Mouse (Mus musculus): Measurements from ENCODE around the gene Bach2.

The Bach2 gene

DNA sequence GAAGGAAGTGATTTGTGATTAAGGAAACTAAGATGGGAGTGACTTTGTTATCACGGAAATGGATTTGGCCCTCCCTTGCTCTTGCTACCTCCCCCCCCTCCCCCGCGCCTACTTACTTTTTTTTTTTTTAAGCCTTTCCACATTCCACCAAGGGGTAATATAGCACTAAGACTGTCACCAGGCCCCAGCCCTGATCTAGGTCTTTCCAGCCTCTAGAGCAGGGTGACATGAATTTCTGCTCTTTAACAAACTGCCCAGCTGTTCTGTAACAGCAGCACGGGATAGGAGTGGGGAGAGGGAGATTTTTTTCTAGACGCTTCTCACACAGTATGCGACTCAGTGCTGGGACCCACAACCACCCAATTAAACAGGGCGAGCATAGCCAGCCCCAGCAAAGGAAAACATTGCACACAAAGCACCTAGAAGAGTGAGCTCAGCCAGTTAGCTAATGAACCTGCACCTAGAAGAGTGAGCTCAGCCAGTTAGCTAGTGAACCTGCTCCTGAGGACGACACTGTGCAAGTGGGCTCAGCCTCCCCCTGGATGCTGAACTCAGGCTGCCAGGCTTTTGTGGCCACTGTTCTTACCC, 10.5 kb upstream of the Bach2 start:
- DNase-seq, result no peak

DNA sequence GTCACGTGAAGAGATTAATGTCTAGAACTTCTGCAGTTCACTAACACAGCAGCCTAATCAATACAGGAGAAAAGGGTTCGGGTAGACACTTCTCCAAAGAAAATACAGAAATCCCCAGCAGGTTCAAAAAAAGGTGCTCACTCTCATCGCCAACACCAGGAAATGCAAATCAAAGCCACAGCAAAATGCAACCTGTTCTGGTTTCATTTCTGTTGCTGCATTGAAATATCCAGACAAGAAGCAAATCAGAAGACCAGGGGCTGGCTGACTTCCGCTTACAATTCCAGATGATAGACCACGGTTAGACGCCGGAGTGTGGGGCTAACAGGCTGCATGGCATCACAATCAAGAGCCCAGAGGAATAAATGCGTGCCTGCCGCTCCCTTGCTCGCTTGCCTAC, 9.3 kb upstream of the Bach2 start:
- DNase-seq, result no peak

DNA sequence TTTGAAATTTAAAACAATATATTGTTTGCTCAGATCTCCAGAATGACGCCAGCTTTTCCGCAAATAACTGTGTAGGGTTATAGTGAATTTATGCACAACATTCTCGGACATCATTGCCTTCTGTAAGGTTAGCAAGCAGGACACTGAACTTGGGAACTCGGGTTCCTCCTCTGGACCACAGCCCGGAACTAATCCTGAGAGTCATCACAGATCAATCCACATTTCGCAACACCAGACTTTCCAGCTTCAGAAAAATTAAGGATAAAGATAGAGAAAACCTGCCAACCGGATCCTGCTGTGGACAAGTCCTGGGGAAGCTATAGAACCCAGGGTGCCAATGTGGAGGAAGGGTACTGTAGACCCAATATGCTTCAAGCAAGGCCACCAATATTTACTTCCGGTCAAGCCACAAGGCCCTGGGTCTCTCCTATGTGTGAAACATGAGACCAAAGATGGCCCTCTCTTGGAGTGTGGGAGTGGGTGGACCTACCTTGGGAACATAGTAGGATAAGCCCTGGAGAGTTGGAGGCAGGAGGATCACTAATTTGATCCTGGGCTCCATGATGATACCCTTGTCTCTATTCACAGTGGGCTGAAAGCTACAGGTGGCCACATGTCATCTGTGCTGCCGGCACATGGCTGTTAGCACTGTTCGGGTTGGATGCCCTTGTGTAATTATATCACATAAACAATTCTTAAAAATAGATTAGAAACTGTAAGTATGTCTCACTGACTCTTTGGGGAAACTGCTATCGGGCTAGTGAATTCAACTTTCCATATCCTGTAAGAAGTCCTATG, 7.1 kb upstream of the Bach2 start:
- no peak for DNase-seq

DNA sequence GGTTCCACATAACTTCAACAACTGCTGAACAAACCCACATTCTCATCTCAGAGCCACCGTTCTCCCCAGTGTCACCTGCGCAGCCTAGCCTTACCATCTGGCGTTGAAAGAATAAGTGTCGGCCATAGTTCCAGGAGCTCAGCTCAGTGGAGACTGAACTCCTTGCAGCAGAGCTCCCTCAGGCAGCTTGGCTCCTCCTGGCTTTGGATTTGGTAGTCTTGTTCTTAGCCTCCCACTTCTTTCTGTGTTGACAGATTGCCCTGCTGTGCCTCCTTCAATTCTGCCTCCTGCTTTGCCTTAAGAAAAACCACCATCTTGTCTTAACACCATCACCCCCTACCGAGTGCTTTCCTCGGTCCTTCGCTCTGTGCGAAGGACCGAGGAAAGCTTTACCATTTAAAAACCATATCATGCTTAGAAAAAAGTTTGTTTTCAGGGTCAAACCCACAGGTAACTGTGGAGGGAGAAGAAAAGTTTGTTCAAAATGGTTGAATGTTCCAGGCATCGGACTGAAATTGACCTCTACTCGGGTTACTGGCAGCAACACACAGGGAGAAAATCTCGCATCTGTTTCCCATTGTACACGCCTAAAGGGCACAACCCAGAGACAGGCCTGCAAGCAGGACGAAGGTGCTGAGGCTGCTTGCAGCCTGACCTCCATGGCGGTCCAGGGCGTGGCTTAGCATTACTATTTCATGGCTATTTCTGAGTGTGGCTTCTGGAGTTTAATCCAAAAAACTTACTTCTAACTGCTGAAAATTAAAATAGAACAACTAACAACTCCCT, 2.5 kb upstream of the Bach2 start:
- no peak for DNase-seq

DNA sequence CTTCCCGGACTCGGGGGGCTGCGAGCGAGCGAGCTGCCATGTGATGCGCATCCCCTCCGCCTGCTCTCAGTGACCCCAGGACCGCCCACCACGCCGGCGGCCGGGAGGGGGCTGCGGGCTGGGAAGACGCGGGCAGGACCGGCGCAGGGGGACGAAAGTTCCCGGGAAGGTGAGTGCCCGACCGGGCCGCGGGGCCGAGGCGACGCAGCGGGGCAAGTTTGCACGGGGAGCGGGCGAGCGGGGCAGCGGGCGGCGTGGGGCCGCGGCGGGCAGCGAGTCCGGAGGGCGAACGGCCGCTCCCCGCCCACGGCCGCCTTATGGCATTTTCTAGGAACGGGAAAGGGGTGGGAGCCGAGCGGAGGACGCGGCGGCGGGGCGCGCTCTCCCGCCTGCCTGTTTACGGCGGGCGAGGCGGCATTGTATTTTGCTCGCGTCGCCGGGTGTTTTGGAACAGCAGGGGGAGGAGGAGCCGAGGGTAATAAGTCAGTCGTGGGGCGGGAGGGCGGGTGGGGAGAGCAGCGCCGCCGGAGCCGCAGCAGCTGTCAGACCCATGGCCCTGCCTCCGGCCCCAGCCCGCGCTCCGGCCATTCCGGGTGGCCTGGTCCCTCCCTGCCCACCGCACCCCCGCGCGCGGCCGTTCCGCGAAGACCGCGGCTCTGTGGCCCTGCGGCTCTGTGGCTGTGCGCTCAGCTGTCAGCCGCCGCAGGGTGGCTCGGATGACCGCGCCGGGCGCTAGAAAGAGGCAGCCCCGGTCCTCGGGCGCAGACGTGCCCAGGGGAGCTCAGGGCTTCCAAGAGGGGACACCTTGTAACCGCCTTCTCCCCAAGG, 531 bp downstream of the Bach2 start:
- DNase-seq, result peak; percentile 77

DNA sequence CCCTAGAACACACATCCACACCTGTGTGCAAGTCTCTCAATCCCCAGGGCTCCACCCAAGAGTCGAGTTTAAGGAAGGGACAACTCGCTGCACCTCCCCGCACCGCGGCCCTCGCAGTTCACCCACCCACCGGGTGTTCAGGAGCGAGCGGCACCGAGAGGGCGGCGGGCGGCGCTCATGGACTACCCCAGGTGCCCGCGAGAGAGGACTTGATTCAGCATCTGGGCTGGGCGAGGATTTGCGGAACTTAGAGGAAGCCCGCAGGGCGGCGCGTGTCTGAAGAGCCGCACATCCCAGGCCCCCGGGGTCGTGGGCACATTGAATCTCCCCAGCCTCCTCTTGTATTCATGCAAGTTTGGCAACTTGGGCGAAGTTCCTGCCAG, 1.1 kb downstream of the Bach2 start:
- peak; percentile 81 for DNase-seq

DNA sequence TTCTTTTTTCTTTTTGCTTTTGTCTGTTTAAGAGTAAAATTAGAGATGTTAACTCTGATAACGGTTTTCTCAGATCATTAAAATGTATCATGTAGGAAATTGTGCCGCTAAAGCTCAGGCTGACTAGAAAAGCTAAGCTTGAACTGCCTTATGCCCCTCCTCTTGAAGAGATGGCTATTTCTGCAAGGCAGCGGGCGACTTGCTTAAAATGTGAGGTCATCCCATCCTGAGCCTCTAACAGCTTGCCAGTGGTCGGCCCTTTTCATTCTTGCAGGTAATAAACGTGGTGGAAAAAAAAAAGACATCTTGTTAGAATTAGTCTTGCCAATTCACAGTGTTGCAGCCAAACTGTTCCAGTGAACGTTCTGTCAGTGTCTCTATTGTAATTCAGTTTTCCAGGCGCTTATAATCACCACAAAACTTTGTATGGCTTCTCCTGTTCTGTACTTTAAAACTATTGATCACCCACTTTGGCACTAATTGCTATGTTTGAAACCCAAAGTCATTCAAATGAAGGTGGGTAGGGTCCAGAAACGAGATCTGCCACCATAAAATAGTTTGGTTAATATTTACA, 1.9 kb downstream of the Bach2 start:
- DNase-seq, result no peak

DNA sequence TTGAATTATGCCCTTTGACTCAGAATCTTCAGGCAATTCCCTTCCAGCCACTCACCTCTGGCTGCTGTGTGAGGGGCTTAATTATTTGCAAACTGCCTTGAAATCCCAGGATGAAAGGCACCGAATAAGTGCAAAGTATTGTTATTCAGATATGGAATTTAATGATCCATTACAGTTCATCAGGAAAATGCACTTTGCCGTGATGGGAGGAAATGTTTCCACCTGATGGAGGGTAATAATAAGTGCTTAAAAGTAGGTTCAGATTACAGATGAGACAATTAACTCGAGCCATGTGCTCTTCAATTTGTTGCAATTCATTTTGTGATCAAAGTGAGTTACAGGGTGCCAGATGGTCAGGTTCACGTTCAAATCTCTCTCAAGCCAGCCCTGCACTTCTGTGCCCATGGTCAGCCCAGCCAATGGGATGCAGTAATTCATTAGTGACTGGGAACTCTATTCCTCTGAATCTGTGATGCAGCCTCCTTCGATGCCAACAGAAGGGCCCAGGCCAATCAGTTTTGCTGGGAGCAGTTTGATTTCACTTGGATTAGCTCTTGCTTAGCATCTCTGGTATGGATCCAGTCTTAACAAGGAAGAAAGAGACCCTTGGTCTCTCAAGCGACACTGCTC, 2.9 kb downstream of the Bach2 start:
- DNase-seq, result no peak

DNA sequence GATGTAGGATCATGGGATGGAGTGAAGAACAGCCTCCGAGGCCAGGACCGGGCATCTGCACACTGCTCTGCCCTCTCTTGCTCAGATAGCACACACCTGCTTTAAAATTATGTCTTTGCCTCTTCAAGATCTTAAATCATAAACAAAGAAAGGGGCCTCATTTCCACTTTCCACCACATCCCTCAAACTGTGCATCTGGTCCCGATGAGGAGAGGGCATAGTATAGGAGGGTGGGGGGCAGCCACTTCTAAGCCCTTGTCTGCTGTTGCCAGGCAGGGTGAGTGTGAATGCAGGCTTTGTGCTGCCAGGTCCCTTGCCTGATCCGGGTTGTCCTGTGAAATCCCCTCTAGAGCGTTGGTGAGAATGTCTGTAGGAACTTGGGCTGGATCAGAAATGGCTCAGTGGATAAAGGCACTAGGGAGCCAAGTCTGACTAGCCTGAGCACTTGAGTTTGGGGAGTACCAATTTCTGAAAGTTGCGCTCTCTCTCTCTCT, 3.6 kb downstream of the Bach2 start:
- no peak for DNase-seq

DNA sequence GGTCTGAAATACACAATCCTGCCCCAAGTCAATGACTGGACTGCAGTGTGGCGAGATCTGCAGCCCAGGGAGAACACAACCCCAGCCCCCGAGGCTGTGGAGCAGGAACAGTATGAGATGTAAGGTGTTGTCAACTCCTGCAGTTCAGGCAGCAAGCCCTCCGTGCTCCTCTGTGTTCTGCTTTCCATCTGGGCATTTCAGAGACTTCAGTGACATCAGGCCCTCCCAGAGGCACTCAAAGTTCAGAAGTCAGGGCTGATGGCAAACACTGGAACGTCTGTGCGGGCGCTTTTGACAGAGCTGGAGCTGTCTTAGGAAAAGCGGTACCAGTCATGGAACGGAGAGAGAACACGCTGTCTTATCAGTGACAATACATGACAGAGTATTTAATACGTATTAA, 4.9 kb downstream of the Bach2 start:
- no peak for DNase-seq

DNA sequence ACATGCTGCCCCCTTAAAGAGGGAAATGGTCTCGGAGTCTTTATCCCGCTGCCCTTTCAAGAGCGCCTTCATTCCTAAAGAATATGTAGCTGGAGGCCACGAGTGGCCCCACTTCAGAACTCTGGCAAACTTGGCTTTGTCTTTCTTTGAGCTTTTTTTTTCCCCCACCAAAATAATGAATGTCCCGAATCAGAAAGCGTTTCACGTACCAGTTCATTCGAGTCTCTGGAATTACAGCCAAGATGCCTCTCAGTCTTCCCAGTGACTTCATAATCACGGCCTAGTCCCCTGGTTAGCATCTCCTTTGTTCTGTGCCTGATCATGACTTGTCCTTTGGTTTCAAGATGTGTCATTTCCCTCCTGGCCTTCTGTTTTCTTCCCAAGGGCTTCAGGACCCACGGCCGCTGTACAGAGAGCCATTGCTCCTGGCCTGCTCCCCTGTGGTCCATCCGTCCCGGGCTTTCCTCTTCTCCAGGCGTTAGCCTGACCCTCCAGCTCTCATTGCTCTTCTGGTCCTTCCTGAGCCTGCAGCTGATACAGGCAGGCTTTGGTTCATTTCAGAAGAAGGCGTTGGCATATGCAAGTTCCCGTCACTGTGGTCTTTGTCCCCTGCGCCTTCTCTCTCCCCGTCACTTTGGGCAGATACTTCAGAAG, 5.6 kb downstream of the Bach2 start:
- DNase-seq, result no peak

DNA sequence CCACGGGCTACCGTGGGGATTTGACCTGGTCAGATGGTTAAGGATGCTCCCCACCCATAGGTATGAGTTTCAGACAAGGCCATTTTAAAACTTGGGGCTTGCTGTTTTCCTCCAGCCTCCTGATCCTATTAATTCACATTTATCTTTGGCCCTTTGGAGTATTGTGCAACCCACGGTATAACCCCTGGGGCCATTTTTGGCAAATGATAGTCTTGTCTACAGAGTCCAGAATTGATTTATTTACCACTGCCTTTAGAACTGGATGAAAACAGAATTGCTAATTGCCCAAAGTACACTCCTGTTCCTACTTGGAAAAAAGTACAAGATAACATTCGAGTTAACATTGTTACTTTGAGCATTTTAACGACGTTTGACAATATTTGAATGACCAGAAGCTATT, 7.0 kb downstream of the Bach2 start:
- DNase-seq, result no peak

DNA sequence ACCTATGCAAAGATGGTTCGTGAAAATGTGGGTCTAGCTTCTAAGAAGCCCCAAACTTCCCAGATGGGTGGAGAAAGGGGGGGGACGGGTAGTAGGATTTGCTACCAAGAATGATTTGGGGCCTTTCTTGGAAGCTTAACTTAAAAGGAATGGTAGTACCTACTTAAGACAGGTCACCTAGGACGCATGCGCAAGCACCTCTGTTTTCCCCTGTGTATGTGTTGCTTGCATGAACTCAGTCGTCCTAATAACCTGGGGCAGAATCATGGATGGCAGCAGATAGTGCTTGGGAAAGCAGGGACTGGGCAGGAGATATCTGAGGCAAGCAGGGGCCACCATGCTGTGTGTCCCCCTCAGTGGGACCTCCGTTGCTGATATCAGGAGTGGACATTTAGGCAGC, 7.4 kb downstream of the Bach2 start:
- DNase-seq, result no peak

DNA sequence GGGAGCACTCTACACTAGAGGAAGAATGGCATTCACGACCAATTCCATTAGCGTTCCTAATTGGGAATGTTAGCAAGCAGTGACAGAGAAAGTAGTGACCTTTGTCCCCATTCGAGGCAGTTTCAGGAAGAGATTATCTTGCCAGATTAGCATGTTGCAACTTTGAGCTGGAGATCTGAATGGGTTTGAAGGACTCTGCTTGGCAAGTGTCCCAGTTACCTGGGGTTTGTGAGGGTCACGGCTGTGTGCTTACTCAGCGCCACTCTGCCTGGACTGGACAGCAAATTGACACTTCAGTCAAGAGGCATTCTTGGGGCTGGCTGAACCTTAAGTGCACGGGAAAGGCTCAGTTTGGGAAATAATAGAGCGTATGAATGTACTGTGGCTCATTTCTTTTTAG, 8.2 kb downstream of the Bach2 start:
- no peak for DNase-seq

DNA sequence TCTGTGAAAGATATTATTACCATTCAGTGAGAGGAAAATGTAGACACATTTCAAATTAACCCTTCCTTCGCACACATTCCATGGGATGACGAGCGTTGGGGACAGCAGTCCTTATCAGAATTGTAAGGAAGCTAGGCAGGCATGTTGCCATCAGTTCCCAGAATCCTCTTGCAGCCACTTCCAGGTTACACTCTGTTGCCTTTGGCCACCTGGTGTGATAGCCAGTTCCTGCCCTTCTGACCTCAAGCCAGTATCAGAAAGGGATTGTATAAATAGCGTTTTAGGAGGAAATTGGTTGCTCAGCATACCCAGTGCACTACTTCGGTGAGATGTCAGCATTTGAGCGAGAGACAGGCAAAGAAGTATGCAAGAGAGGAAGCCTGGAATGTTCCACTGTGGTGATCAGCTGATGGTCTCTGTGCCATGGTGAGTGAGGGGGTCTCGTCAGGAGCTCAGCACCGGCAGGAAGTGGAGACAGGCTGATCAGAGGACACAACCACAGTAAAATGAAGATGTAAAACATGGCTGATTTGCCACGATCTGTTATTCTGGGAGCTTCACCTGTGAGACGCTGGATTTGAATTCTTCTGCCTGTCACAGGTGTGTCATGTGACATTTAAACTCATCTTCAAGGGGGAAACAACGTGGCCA, 9.0 kb downstream of the Bach2 start:
- no peak for DNase-seq

DNA sequence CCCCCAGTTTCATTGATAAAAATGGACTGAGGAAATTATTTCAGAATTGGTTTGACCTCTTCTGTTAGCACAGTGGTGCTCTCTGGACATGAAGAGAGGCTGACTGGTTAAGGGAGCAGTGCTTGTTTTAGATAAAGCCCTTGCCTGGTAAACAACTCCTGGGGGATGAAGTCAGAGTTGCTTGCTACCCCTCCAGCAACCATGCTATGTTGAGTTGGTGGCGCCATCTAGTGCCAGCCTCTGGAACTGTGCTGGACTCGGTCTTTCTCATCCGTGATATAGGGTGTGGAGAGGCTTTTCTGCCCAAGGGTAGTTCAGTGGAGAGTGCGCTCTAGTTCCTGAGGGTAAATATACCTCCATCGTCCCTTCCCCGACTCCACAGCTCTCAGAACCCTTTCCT, 9.6 kb downstream of the Bach2 start:
- peak; percentile 94 for DNase-seq

DNA sequence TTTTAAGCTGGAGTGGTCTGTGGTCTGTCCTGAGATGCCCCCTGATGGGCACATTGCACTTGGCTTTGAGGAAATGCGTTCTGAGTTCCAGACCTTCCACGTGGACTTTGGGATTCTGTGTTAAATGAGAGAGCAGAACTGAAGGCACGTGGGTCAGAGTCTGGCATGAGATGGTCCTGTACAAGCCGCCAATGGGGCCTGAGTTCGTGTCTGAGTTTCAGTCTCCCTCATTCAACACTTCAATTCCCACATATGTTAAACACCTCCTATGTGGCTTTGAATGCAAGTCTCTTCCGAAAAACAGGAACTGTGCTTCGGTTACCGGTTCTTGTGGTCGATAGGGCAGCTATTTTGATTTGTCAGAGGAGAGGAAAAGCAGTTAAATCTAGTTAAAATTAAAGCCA, 10.4 kb downstream of the Bach2 start:
- DNase-seq, result no peak

DNA sequence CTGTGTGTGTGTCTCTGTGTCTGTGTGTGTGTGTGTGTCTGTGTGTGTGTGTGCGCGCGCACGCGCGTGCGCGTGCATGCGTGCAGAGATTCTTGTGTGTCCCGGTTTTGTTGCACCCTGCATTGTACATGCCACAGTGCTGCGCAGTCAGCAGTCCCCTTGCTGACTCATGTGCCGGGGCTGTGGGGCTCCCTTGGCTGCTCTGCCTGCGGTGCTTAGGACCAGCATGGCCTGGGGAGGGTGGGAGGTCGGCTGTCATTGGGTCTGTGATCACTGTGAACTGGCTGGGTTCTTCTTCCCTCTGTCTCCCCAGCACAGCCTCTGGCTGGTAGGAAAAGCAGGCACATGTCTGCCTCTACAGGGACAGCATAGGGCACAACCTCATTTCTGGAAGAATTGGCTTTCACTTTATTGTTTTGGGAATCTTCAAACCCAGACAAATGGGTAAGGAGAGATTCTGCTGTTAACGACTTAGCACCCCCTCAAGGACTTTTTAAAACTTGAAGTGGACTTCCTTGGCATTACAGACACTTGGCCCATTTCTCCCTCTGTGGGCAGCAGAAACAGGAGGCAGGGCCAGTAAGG, 11.2 kb downstream of the Bach2 start:
- peak; percentile 72 for DNase-seq

DNA sequence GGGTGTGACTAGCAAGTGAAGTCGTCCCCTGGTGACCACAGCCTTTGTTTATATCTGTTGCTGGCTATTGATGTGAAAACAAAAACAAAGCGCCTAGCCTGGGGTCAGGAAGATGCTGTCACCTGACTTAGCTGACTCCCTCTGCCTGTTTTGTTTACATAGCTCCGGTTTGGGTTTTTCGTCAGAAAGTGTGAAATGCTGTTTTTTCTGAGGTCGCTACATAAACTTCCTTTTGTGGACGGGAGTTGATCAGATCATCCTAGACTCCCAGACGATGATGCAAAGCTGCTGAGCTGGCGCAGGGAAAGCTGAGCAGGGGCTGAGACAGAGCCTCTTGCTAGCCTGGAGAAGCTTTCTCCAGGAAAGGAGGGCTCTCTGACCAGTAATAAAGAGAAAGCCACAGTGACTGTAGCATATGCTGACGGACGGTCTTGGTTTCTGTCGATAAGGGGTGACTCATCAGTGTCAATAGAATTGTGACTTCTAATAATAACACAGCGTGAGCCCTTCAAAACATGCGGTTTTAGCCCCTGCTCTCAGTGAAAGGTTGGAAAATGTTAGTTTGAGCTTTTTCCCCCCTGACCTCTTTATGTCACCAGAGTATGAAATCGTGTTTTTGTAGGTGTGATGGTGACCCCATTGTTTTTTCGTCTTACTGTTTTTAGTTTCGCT, 11.9 kb downstream of the Bach2 start:
- no peak for DNase-seq

DNA sequence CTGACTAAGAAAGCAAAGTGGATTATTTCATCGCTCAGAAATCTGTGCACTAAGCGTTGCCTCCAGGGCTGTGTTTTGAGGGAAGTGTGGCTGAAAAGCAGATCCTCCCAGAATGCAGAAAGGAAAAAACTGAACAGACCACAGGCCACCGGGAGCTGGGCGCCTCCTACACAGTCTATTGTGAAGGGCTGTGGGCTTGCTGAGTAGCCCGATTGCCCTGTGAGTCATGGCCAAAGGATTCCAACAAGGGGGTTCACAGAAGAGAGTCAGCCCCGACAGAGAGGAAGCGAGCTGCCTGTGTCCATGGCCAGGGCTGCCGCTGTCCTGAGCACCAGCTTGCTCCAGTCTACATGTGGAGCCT, 12.4 kb downstream of the Bach2 start:
- no peak for DNase-seq
